Mouse (Mus musculus): ENCODE data around the gene Ldlrad1.

Gene Ldlrad1

GRCm38 (mm10) chr4:107208880-107209279 is at the start of gene Ldlrad1:
TSS of gene Ldlrad1 (plus strand) at chr4:107209180.
- DNase-seq (ENCODE audit: low spot score): no peak

- DNase-seq (ENCODE audit: low spot score): no peak
These were observed 48.8 kb upstream of the Ldlrad1 start for GRCm38 (mm10) chr4:107160181-107160580.

GRCm38 (mm10) chr4:107163341-107163740 is 45.6 kb upstream of the Ldlrad1 start:
- DNase-seq (ENCODE audit: low spot score): no peak

- DNase-seq (ENCODE audit: low spot score): peak; percentile 26
These were observed 45.0 kb upstream of the Ldlrad1 start for GRCm38 (mm10) chr4:107163756-107164587.

- DNase-seq (ENCODE audit: low spot score): no peak
These were observed 42.3 kb upstream of the Ldlrad1 start for GRCm38 (mm10) chr4:107166700-107167099.

GRCm38 (mm10) chr4:107167798-107168197 is 41.2 kb upstream of the Ldlrad1 start:
- no peak for DNase-seq (ENCODE audit: low spot score)

GRCm38 (mm10) chr4:107177506-107177905 is 31.5 kb upstream of the Ldlrad1 start:
- DNase-seq (ENCODE audit: low spot score): no peak

- peak; percentile 91 for DNase-seq (ENCODE audit: low spot score)
These were observed 30.7 kb upstream of the Ldlrad1 start, which contains the start of gene Tmem59 for GRCm38 (mm10) chr4:107178182-107178829. TSS of gene Tmem59 (plus strand) at chr4:107178399.

- DNase-seq (ENCODE audit: low spot score): peak; percentile 30
These were observed 30.0 kb upstream of the Ldlrad1 start, which contains the start of gene Tceanc2 for GRCm38 (mm10) chr4:107178830-107179490. TSS of gene Tceanc2 (minus strand) at chr4:107179116.

- no peak for DNase-seq (ENCODE audit: low spot score)
These were observed 29.4 kb upstream of the Ldlrad1 start for GRCm38 (mm10) chr4:107179561-107179960.

- no peak for DNase-seq (ENCODE audit: low spot score)
These were observed 28.2 kb upstream of the Ldlrad1 start for GRCm38 (mm10) chr4:107180746-107181145.

- DNase-seq (ENCODE audit: low spot score): no peak
These were observed 27.1 kb upstream of the Ldlrad1 start for GRCm38 (mm10) chr4:107181866-107182265.

GRCm38 (mm10) chr4:107182796-107183195 is 26.2 kb upstream of the Ldlrad1 start:
- no peak for DNase-seq (ENCODE audit: low spot score)

GRCm38 (mm10) chr4:107183203-107183602 is 25.8 kb upstream of the Ldlrad1 start:
- DNase-seq (ENCODE audit: low spot score): no peak

- DNase-seq (ENCODE audit: low spot score): no peak
These were observed 23.3 kb upstream of the Ldlrad1 start for GRCm38 (mm10) chr4:107185703-107186102.

- no peak for DNase-seq (ENCODE audit: low spot score)
These were observed 15.1 kb upstream of the Ldlrad1 start for GRCm38 (mm10) chr4:107193841-107194240.

GRCm38 (mm10) chr4:107196454-107196853 is 12.5 kb upstream of the Ldlrad1 start:
- DNase-seq (ENCODE audit: low spot score): no peak

GRCm38 (mm10) chr4:107198072-107198471 is 10.9 kb upstream of the Ldlrad1 start:
- DNase-seq (ENCODE audit: low spot score): no peak

- DNase-seq (ENCODE audit: low spot score): no peak
These were observed 7.2 kb upstream of the Ldlrad1 start for GRCm38 (mm10) chr4:107201779-107202178.

- no peak for DNase-seq (ENCODE audit: low spot score)
These were observed 6.0 kb upstream of the Ldlrad1 start for GRCm38 (mm10) chr4:107203001-107203400.

GRCm38 (mm10) chr4:107207016-107207415 is 2.0 kb upstream of the Ldlrad1 start:
- no peak for DNase-seq (ENCODE audit: low spot score)

- DNase-seq (ENCODE audit: low spot score): no peak
These were observed 1.6 kb downstream of the Ldlrad1 start for GRCm38 (mm10) chr4:107210483-107211097.

Measured in ovary, postnatal 10 days (tissue).